Mouse (Mus musculus): ENCODE results near the gene Olfr281.
A peak's percentile ranks its signal among the peaks of the same experiment; 100 is the strongest.

Olfr281 gene

GRCm38 (mm10) chr15:98483907-98484886 lies 31.8 kb downstream of the Olfr281 start:
- peak; percentile 11 for DNase-seq (ENCODE audit: low read depth, low spot score)

DNA sequence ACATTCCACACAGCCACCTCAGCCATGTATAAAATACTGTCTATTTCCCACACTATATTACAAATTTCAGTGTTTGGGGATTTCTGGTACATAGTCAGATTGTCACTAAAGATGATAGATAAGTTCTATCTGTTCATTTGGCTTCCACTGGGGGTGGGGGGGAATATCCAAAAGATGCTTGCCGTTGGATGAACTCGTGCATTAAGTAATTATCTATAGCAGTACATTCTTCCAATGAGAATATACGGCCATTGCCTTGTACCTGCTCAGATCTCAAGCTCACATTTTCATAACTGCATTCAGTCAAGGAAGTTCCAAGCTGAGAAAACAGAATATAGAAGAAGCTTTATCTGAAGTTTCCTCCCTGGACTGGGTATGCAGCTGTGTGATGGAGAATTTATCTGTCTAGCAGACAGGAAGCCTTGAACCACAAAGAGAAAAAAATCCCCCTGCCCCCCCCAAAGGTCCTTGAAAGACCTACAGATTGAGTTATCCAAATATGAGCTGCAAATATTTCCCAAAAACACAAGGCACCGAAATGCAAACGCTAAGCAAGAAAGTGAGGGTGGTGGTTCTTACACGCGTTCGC lies 34.1 kb downstream of the Olfr281 start:
- peak; percentile 32 for DNase-seq (ENCODE audit: low read depth, low spot score)

DNA sequence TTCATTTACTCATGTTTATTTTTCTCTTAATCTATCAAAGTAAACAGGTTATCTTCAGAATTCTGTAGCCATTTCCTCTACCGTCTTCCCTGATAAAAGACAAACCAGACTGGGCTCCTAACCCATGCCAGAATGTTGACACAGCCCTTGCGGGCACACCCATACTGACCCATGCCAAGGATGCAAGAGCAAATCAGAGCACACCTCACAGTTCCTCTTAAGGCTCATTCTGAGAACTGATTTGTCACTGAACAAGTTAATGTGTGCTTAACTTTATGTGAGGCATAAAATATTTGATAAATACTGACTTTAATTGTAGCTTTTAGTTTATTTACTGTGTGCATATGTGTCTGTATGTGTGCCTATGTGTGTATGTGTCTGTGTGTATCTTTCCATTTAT lies 38.9 kb downstream of the Olfr281 start:
- DNase-seq (ENCODE audit: low read depth, low spot score): no peak

GRCm38 (mm10) chr15:98492102-98492501 lies 39.7 kb downstream of the Olfr281 start, which contains the start of gene Olfr279:
Olfr279 (plus strand) TSS chr15:98492402.
- no peak for DNase-seq (ENCODE audit: low read depth, low spot score)

- no peak for DNase-seq (ENCODE audit: low read depth, low spot score)
Observed at GRCm38 (mm10) chr15:98497631-98498030, 45.2 kb downstream of the Olfr281 start.

- no peak for DNase-seq (ENCODE audit: low read depth, low spot score)
Observed at GRCm38 (mm10) chr15:98503317-98503716, 50.9 kb downstream of the Olfr281 start.

GRCm38 (mm10) chr15:98504514-98504913 lies 52.1 kb downstream of the Olfr281 start:
- DNase-seq (ENCODE audit: low read depth, low spot score): peak; percentile 78

DNA sequence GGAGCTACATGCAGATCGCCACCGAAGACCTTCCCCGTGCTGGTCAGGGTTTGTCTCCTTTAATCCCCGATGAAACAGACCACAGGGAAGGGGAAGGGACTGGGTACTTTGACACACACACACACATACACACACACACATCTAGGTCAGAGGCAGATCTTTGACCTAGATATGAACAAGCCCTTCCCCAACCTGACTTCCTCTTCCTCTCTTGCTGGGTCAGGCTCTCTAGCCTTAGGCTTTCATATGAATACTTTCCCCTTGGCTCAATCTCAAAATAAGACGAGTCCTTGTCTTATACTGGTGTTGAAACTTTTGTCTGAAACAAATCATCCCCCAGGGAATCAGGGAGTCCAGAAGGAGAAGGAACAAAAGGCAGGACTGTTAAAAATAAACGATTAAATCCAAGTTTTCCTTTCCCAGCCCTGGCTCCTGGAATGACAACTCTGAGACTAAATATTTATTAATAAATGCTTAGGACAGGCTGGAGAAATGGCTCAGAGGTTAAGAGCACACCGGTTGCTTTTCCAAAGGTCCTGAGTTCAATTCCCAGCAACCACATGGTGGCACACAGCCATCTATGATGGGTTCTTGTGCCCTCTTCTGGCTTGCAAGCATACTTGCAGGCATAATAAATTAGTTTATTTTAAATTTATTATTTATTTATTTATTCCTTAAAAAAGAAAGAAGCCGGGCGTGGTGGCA lies 54.0 kb downstream of the Olfr281 start:
- peak; percentile 30 for DNase-seq (ENCODE audit: low read depth, low spot score)

GRCm38 (mm10) chr15:98507321-98507720 lies 54.9 kb downstream of the Olfr281 start:
- no peak for DNase-seq (ENCODE audit: low read depth, low spot score)

- DNase-seq (ENCODE audit: low read depth, low spot score): no peak
Observed at GRCm38 (mm10) chr15:98509387-98509786, 57.0 kb downstream of the Olfr281 start.

Data from CD4-positive helper T cell, adult 2 months (primary cell).